Mouse (Mus musculus) spleen, postnatal 36 days (tissue): ENCODE data around the gene 4930535I16Rik.

Experiments used
- DNase-seq, 2 experiments: peaks; one replicate each; pipeline ENCODE4 v3.0.0; 2022; ENCODE audit warnings: low spot score in 2 of 2, mixed read lengths in 1 of 2

The 4930535I16Rik gene

DNA sequence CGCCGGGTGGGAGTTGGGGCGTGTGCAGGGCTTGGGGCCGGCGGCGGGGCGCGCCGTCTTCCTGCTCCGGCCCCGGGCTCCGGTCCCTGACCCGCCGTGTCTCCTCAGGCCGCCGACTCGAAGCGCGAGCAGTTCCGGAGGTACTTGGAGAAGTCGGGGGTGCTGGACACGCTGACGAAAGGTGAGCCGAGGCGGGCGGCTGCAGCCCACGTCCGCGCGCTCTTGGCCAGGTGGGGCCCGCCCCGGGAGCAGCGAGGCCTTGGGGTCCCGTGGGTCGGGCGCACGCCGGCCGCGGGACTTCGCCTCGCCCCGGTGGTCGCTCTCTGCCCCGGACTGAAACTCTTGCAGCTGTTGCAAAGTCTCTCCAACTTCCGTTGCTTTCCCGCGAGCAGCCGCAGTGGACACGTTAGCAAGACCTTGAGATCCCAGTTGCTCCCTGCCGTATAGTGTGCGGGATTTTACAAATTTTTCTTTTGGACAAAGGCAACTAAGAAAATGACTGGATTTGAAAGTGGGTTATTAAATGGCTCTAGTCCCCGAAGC is 12.6 kb downstream of the 4930535I16Rik start:
- DNase-seq: no peak

GRCm38 (mm10) chr4:123904333-123905125 is 13.3 kb downstream of the 4930535I16Rik start, which contains the start of gene Mycbp:
Gene Mycbp, plus strand, starts transcription at chr4:123904832.
- DNase-seq: peak; percentile 99

GRCm38 (mm10) chr4:123903432-123903831 is 14.4 kb downstream of the 4930535I16Rik start:
- no peak for DNase-seq

DNA sequence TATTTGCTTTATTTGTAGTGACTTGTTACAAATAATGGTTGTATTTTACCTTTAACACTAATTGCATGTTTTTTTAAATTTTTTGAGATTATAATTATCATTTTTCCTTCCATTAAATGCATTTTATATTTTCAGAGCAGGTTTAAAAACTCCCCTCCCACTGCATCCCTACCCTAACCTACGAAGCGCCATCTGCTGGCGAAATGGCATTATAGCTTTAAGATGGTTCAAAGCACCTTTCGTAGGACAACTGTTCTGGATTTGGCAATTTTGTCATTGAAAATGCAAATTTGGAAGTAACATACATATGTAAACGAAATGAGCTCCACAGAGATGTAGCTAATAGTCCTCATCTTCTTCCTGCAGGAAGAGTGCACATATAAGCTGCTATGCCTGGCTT is 19.1 kb downstream of the 4930535I16Rik start:
- DNase-seq: peak in 1 of 2 experiments; percentile 15

DNA sequence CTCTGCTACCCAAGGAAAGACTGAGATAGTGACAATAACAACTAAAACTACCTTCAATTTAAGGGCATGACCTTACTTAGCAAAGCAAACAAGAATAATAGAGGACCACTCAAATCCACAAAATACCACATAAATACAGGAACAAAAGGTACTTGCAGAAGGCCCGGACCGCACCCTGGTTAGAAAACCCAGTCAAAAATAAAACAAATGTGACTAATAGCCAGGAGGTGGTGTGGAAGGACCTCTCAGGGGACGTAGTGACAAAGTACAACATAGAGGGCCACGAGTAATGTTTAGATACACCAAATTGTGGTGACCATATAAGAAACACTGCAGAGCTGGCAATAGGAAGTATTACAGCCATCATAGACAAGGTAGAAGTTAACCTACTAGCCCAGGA is 23.5 kb downstream of the 4930535I16Rik start:
- DNase-seq: no peak

DNA sequence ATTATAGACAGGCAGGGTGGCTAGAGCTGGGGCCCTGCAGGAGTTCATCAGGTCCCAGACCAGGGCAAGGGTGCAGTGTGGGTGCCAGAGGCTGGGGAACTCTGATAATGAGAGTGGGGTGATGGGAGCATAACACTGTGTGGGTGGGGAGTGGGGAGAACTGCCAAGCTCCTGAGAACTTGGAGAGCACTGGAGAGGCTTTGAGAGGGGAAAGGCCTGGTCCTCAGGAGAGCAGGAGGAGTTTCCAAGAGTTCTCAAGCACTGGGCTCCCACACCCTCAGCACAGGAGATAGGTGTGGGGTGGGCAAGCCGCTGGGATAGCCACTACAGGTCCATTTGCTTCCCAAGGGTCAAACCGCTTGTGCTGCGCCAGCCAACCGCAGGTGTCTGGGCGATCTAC is 24.1 kb downstream of the 4930535I16Rik start:
- no peak for DNase-seq
